Mouse (Mus musculus): ENCODE measurements around the gene Adgb.
"Not testable (repeated sequence)": the region's sequence is repeated elsewhere in the genome, so short reads cannot be mapped to it uniquely, and the experiment has no call there.

Adgb gene

GRCm38 (mm10) chr10:10471961-10472610 is at the start of gene Adgb:
Gene Adgb, minus strand, starts transcription at chr10:10472326.
- ATAC-seq (ENCODE audit: low TSS enrichment): peak; percentile 96

GRCm38 (mm10) chr10:10480139-10480538 is 8.0 kb upstream of the Adgb start:
- no peak for ATAC-seq (ENCODE audit: low TSS enrichment)

DNA sequence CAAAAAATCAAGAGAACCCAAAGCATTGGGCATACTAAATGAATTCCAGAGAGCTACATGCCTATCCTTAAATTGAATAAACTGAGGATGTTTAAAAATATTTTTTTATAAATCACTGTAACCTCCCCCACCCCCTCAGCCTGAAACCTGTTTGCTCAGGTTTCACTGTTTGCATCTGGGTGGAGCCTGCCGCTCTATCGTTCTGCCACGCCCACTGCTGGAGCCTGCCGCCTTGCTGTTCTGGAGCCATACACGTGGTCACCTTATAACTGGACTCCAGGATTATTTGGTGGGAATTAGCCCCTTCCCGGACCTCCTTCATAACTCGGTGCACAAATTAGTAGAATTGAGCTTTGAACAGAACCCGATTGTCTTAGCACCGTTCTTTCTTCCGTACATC is 5.3 kb upstream of the Adgb start:
- ATAC-seq (ENCODE audit: low TSS enrichment): not testable (repeated sequence)

GRCm38 (mm10) chr10:10476956-10477355 is 4.8 kb upstream of the Adgb start:
- no peak for ATAC-seq (ENCODE audit: low TSS enrichment)

DNA sequence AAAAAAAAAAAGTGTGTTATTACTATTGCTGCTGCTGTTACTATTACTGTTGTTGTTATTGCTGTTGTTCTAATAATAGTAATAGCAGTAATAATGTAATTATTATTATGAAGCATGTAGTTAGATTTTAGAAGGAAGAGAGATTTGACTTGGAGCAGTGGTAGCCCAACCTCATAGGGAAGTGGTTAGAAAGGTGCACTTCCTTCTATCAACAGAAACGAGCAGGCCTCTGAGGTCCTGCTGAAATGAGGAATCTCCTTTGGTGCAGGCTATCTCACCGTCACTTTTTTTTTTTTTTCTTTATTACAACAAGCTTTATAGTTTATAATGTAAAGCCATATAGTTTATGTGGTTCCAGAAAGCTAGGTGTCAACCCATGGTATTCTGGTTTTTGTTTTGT is 4.4 kb upstream of the Adgb start:
- no peak for ATAC-seq (ENCODE audit: low TSS enrichment)

DNA sequence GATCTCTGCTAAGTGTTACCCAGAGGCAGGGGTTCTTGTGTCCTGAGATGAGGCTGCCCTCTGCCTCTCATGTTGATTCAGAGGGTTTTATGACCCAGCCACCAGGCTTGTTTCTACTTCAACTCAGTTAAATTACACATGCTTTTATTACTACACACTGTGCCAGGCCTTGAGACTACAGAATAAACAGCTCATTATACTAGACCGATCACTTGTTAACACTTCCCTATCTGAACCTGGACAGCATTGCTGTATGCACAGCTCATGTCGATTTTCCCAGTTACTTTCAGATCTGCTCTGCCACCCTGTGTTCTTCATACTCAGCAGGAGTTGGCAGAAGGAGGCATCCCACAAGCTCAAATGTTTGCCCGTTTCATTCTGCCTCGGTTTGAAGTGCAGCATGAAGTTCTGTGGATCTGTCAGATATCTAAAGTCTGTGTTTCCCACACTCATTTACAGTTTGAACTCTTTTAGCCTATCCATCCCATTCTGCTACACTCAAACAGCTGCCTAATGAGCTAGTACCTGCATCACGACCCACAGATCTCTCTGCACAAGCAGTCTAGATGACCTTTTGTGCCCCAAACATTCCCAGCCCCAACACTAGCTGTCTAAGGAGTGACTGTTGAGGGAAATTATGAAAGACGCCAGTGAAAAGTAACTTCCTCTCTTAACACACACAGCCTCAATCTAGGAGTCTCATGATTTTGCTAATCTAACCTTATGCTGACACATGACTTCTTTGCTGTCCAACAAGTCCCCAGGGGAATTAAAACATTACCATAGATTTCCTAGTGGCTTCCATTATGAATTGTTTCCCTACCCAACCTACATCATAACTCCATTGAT is 3.2 kb downstream of the Adgb start:
- peak; percentile 77 for ATAC-seq (ENCODE audit: low TSS enrichment)

DNA sequence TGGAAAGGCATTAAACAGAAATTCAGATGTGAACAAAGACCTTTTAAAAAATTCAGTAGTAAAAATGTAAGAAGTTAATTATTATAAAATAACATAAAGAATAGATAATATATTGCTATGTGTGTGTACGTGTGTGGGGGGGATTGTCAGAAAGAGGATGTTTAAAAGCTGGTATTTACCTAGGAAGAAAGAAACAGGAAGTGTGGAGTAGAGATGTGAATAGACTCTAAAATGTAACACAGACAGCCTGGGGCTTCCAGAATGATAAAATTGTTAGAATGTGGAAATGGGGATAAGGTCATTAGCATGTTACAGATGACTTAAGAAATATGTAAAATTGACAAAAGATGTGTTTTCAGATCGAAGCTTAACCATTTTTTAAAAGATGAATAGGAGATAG is 12.0 kb downstream of the Adgb start:
- ATAC-seq (ENCODE audit: low TSS enrichment): no peak

- peak; percentile 38; the same call in 1 of the 2 replicates for ATAC-seq (ENCODE audit: low TSS enrichment)
Measured at GRCm38 (mm10) chr10:10456991-10457390, 15.1 kb downstream of the Adgb start.

DNA sequence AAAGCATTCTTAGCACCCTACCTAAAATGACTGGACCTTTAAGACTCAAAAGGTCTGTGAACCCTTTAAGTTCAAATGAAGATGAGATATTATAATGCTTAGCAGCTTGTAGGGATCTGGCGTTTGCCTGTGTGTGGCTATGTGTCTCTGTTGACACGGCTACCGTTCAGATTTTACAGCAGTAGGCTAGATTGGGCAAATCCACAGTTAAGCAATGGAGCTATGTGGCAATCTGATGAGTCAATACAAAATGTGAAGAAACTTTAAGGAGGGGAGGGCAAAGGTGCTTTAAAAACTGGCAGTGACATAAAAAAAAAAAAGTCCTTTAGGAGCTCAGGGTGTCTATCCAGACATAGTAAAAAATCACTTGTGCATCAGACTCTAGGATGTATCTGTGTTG is 23.1 kb downstream of the Adgb start:
- no peak for ATAC-seq (ENCODE audit: low TSS enrichment)

GRCm38 (mm10) chr10:10444841-10445466 is 27.2 kb downstream of the Adgb start:
- ATAC-seq (ENCODE audit: low TSS enrichment): no peak

DNA sequence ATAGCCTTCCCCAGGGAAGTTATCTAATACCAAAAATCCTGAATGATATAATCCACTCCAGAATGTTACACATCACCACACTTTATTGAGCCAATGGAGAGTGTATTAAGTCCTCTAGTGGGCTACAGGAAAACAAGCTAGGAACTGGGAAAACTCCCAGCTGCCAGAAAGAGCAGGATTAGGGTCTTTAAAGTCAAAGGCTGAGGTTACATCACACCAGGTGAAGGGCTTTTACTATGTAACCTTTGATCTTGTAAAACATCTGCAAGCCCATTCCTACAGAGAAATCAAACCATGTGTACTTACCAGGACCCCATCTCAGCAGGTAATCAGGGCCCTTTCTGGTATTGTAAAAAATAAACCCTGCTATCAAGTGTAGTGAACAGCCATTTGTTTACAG is 28.6 kb downstream of the Adgb start:
- no peak for ATAC-seq (ENCODE audit: low TSS enrichment)

GRCm38 (mm10) chr10:10435014-10435413 is 37.1 kb downstream of the Adgb start:
- ATAC-seq (ENCODE audit: low TSS enrichment): no peak

- ATAC-seq (ENCODE audit: low TSS enrichment): no peak
Measured at GRCm38 (mm10) chr10:10429635-10430034, 42.5 kb downstream of the Adgb start.

DNA sequence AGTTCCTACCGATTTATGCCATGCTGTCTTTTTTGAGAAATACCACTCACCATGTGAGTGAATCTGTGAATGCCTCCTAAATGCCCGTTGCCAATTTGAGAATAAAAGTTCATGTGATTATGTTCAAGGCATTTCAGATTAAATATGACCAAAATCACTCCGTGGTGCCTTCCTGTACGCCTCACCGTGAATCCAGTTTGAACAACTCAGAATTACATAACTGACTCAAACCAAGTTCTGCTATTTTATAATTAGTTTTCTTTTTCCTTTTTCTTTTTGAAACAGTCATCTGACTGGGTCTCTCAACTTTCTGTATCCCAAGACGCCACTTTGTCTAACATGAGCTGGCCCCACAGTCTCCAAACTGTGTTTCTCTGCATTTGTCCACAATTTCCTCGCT is 43.1 kb downstream of the Adgb start:
- ATAC-seq (ENCODE audit: low TSS enrichment): no peak

- ATAC-seq (ENCODE audit: low TSS enrichment): no peak
Measured at GRCm38 (mm10) chr10:10424383-10424782, 47.7 kb downstream of the Adgb start.

DNA sequence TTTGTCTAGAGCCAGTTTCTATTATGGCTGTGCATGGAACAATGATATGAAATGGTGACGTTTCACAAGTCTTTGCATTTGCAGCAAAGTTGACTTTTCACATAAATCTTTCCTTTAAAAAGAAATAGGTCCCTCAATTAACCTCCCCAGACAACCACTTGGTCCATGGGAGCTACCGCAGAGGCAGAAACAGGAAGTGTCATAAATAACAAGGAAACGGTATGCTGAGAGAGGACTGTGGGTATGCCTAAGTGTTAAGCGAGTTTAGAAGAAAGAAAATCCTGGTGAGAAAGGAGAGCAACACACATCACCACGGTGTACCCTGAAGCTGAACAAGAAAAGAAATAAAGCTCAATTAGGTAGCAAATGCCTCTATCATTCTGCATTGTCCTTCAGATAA is 61.1 kb downstream of the Adgb start:
- ATAC-seq (ENCODE audit: low TSS enrichment): no peak

DNA sequence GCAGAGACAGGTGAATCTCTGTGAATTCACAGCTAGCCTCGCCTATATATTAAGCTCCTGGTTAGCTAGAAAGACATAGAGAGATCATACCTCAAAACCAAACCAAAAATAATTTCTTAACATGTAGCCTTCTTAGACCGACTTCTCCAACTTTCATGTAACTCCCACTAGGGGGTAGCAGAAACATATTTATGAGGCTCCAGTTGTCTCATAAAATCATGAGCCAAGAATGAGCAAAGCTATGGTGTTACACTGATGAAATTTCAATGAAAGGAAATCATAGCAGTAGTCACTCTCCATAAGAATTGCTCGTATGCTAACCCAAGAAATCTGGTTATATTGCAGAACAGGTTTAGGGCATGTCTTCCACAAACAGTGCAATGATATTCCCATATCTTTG is 64.0 kb downstream of the Adgb start:
- ATAC-seq (ENCODE audit: low TSS enrichment): peak; percentile 97

DNA sequence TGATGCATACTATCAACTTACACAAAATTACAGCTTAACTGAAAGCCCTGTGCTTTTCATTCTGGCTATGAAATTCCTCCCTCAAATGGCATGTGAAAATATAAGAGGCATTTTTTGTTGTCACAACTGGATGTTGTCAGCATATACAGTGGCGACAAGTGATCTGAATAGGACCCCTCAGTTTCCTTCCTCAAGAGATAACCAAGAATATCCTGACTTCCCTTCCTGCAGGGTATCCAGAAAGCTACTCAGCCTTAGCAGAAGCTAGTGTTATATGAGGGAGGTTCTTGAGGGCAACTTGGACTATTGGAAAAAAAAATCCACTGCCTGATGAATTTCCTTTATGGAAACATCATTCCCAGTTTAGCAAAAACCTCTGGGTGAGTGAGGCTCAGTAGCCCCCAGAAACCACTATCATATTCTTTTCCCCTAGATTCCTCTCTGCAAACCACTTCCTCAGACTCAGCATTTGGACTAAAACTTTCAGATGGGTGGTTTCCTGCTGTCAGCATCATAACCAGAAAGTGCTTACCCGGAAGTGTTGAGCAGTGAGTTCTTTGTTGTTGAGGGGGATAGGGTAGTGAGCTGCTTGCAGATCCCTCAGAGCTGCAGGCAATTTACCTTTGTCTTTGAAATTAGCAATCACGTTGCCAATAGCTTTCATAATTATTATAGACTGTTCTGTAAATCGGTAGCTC is 76.2 kb downstream of the Adgb start:
- no peak for ATAC-seq (ENCODE audit: low TSS enrichment)

DNA sequence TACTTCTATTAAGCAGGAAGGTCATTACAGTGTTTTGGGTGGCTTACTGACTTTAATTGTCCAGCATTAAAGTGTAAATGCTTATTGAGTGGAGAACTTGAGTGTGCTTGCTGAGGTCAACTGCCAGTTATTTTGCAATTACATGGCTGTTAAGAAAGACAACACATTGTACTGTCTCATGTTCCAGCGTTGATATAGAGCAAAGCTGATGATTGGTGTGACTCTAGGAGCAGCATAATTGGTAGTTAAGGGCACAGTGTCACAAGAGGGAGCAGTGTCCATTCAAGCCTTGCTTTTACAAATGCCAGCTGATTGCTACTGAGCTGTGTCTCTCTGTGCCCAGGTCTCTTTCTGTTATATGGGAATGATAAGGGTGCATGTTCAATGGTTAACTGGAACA is 97.5 kb downstream of the Adgb start:
- no peak for ATAC-seq (ENCODE audit: low TSS enrichment)

DNA sequence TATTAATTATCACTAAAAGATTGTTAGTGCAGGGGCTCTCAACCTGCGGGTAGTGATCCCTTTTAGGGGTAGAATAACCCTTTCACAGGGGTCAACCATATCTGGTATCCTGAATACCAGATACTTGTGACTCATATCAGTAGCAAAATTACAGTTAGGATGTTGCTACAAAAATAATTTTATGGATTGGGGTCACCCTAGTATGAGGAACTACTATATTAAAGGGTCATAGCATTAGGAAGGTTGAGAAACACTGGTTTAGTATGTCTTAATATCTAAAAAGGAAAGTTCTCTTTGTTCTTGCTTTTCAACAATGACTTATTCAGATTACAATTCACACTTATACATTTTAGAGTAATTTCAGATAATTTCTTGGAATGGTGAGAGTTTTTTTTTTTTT is 108.1 kb downstream of the Adgb start:
- ATAC-seq (ENCODE audit: low TSS enrichment): no peak

- ATAC-seq (ENCODE audit: low TSS enrichment): peak; percentile 89
Measured at GRCm38 (mm10) chr10:10355605-10356227, 116.4 kb downstream of the Adgb start.

DNA sequence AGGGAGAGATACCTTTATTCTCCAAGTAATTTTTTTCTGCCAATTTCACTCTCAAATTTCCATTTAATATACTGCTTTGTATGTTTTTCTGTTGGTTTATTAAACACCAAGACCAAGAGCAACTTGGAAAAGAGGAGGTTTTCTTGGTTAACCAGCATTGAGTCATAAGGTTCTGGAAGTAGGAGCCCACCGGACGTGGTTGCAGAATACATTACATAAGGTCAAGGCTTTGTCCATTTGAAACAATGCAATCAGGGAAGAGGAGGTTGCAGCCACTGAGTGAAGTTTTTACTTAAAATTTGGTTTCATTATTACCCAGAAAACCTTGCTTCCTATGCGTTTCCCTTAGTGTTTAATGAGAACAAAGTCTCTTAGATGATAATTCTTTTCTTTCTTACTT is 119.9 kb downstream of the Adgb start:
- no peak for ATAC-seq (ENCODE audit: low TSS enrichment)

Measured in frontal cortex, adult (tissue).